Mouse (Mus musculus): ENCODE results near the gene Rgl1.

DNA sequence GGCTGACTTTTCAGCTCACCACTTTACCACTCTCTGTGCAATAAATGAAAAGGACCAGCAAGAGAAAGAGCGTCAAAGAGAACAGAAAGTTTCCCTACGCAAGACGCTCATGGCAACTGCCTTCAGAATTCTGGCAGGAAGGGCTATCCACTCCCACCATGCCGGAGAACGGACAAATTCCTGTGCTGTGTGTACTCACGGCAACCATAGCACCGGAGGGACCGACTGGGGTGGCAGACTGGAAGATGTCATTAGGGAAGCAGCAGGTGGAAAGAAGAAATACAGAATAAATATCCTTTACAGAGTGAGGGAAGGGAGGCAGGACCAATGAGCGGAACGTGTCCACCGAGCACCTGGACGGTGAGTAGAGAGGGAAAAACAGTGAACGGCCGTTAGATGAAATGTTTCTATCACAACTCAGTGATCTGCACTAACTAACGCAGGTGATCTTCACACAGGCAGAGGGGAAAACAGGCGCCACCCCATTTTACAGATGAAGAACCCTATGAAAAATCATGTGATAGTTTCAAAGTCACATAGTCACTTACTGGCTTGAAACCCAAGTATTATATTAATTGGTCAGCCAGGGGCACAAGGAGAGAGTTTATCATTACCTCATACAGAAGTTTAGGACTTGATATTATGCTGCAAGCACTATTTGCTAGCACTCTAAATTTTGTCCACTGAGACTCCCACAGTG is 152.8 kb downstream of the Rgl1 start:
- TF ChIP-seq CTCF (IDR thresholded peaks at IDR 0.05) (no peak), EP300 (IDR thresholded peaks at IDR 0.05) (no peak)
